Mouse (Mus musculus) small intestine, adult 2 months (tissue): ENCODE data around the gene Eml3.

Source experiments
- CTCF ChIP-seq: fragments of 200-500 bp; IDR thresholded peaks from 2 replicates; pipeline ENCODE4 v1.5.1; 2012; ENCODE audit warnings: low read depth, mild to moderate bottlenecking, control low read depth, inconsistent platforms, low read length, moderate library complexity, mixed read lengths; ENCODE audit not compliant: insufficient replicate concordance, insufficient read length; ENCODE audit errors: extremely low read depth
- POLR2A ChIP-seq: fragments of 200-500 bp; IDR thresholded peaks from 2 replicates; pipeline ENCODE4 v1.6.1; 2012; ENCODE audit warnings: low read depth, mild to moderate bottlenecking, control low read depth, inconsistent platforms, low read length, moderate library complexity

GRCm38 (mm10) chr19:8903412-8903811 is 25.9 kb upstream of the Eml3 start:
- TF ChIP-seq POLR2A (no peak), CTCF (no peak)
